Mouse (Mus musculus) G1E (cell line): Measurements from ENCODE around the gene Med4. TPM values are rescaled to one million over a fixed set of nuclear protein-coding genes. Genes with fewer than 3 reads are reported as not detected.

ENCODE experiments used
- ATAC-seq: 2 replicates; pipeline ENCODE4 v1.8.0; 2016; ENCODE audit warnings: mild to moderate bottlenecking; ENCODE audit not compliant: insufficient number of reproducible peaks, poor library complexity, low FRiP score, severe bottlenecking; ENCODE audit errors: extremely low read depth
- DNase-seq: peaks from one replicate; pipeline ENCODE4 v3.0.0; 2012; ENCODE audit warnings: low spot score
- H3K27me3 ChIP-seq: 2 replicates; pipeline ENCODE4 v1.6.1; 2012; ENCODE audit warnings: mild to moderate bottlenecking, low read length, inconsistent platforms; ENCODE audit not compliant: insufficient read depth
- H3K36me3 ChIP-seq: replicated peaks from 2 replicates; pipeline ENCODE3; 2012; ENCODE audit warnings: mild to moderate bottlenecking, inconsistent platforms
- H3K4me1 ChIP-seq: 2 replicates; pipeline ENCODE4 v1.6.1; 2012; ENCODE audit warnings: low read depth, low read length, inconsistent platforms, mixed read lengths; ENCODE audit not compliant: insufficient read depth
- H3K4me3 ChIP-seq: 2 replicates; pipeline ENCODE4 v1.5.1; 2012; ENCODE audit warnings: low read depth, mild to moderate bottlenecking, inconsistent platforms, low read length, moderate library complexity, mixed read lengths
- H3K9me3 ChIP-seq: replicated peaks from 2 replicates; pipeline ENCODE4 v1.6.1; 2012; ENCODE audit warnings: inconsistent platforms
- CTCF ChIP-seq: IDR thresholded peaks from 2 replicates; pipeline ENCODE4 v1.5.1; 2012; ENCODE audit warnings: low read depth, low read length, inconsistent platforms, mixed read lengths
- GATA1 ChIP-seq: IDR thresholded peaks from 2 replicates; pipeline ENCODE4 v1.6.1; 2012; ENCODE audit warnings: borderline replicate concordance, low read length, inconsistent platforms, mixed read lengths
- GATA2 ChIP-seq: IDR thresholded peaks from 2 replicates; pipeline ENCODE4 v1.6.1; 2012; ENCODE audit warnings: low read depth, low read length, inconsistent platforms, borderline replicate concordance
- POLR2AphosphoS5 ChIP-seq: IDR thresholded peaks from 2 replicates; pipeline ENCODE4 v1.6.1; 2012; ENCODE audit warnings: low read depth, low read length, inconsistent platforms; ENCODE audit not compliant: insufficient replicate concordance
- TAL1 ChIP-seq: conservative IDR thresholded peaks from 2 replicates; pipeline ENCODE4 v1.6.1; 2012; ENCODE audit warnings: low read depth, low read length, inconsistent platforms, mixed read lengths
- polyA plus RNA-seq: library from polyadenylated mRNA; stranded (reverse); fragments of >175 nt; gene quantifications from 2 replicates; pipeline ENCODE4 v1.2.3, GENCODE M21; 2012
- total RNA-seq, 2 experiments: library from RNA; stranded (forward) in 1 of 2; stranded (reverse) in 1 of 2; fragments of 200-1000 nt in 1 of 2; fragments of >200 nt in 1 of 2; fragmentation: Nextera tagmentation in 1 of 2; gene quantifications; 2 replicates each; pipeline ENCODE4 v1.2.3; 2014 to 2017

Gene Med4
- total and polyA plus RNA-seq, 3 experiments: 20.9 to 75.0 (median 28.1) TPM

DNA sequence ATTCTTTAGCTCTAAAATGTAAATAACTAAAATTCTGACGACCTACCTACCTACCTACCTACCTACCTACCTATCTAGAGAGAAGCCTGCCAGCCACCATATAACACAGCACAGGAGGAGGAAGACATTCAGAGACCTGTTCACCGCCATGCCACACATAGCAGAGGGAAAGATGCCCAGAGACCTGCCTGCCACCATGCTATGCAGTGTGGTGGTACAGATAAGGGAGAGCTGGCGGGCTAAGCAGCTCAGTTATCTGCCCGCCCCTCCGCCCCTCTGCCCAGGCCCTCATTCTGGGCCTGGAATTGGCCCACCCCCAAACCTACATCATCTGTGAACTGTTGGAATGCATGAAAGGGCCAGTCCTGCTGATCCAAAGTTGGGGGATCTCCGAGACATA, 15.7 kb upstream of the Med4 start:
- no peaks in the 10 kb centered on the region for H3K9me3 ChIP-seq
- peaks cover 4% of the 10 kb centered on the region for H3K4me1 ChIP-seq
- ATAC-seq (no peak), DNase-seq (no peak)
- H3K36me3 ChIP-seq: no peaks in the 10 kb centered on the region
- no peak for TF ChIP-seq POLR2AphosphoS5
- no peak for TF ChIP-seq GATA2
- TF ChIP-seq CTCF: no peak
- no peak for TF ChIP-seq GATA1
- no peak for TF ChIP-seq TAL1
- no peak overlapping the region for H3K4me3 ChIP-seq
- peaks cover 37% of the 10 kb centered on the region for H3K27me3 ChIP-seq

DNA sequence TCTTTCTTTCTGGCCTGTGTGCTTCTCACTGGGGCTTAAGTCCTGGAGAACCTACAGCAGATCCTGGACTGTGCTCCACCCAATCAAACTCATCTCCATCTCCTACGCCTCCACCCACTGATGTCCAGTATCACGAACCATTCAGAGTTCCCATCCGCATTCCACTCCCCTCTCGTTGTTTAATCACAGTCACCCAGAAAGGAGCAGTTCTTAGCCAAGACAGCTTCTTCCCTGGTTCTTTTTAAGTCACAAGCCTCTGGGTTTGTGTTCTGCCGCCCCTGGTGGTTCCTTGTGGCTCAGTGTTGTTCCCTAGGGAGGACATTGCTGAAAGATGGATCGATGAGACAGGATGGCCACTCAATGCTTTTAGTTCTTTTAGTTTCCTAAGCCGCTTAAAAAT, 14.1 kb upstream of the Med4 start:
- DNase-seq: no peak
- ATAC-seq: no peak
- Histone ChIP-seq H3K4me3 (no peak overlapping the region), H3K4me1 (peaks cover 4% of the 10 kb centered on the region), H3K9me3 (no peaks in the 10 kb centered on the region), H3K27me3 (peaks cover 35% of the 10 kb centered on the region), H3K36me3 (no peaks in the 10 kb centered on the region)
- TF ChIP-seq GATA1: no peak
- no peak for TF ChIP-seq TAL1
- no peak for TF ChIP-seq GATA2
- no peak for TF ChIP-seq POLR2AphosphoS5
- TF ChIP-seq CTCF: no peak

DNA sequence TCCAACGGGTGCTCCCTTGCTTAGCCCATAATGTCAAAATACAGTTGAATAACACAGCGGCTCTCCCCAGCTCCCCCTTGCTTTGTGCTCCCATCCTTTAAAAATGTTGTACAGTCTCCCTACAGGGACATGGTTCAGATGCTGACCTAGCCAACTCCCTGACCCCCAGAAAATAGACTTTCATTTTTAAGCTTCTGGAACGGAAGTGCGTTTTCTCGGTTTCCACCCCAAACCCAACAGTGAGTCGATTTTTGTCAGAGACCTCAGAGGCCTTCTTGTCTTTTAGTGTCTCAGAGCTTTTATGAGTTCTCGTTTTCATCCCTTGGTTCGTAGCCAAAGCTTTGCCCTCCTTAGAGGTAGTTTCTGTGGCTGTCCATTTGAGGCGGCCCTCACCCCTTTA, 8.5 kb upstream of the Med4 start:
- Histone ChIP-seq H3K27me3 (peaks cover 47% of the 10 kb centered on the region), H3K36me3 (no peaks in the 10 kb centered on the region), H3K4me3 (no peak overlapping the region), H3K9me3 (no peaks in the 10 kb centered on the region), H3K4me1 (0 out of 2 replicates have a peak, but pooled peaks cover 4% of the 10 kb centered on the region)
- DNase-seq (no peak), ATAC-seq (no peak)
- TF ChIP-seq CTCF (no peak), POLR2AphosphoS5 (no peak), GATA1 (no peak), GATA2 (no peak), TAL1 (no peak)

DNA sequence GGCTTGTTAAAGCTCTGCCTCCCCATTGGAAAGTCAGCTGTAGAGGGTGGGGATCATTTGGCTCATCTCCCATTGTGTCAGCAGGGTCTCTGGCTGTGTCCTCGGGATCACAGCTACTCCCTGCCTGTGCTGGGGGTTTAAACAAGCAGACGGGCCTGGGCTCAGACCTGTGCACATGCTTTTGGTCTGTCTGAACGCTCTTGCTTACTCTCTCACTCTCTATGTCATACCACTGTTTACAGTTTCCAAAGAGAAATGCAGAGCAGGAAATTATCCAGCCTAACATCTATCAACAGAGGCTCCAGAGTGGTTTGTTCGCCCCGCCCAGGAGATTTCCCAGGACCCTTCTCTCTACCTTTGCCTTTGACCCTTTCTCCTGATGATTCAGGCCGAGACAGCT, 8.1 kb upstream of the Med4 start:
- Histone ChIP-seq H3K4me1 (peaks cover 7% of the 10 kb centered on the region), H3K27me3 (peaks cover 45% of the 10 kb centered on the region), H3K9me3 (no peaks in the 10 kb centered on the region), H3K4me3 (no peak overlapping the region), H3K36me3 (no peaks in the 10 kb centered on the region)
- TF ChIP-seq GATA1 (no peak), GATA2 (no peak), POLR2AphosphoS5 (no peak), TAL1 (no peak), CTCF (no peak)
- no peak for DNase-seq
- ATAC-seq: no peak

DNA sequence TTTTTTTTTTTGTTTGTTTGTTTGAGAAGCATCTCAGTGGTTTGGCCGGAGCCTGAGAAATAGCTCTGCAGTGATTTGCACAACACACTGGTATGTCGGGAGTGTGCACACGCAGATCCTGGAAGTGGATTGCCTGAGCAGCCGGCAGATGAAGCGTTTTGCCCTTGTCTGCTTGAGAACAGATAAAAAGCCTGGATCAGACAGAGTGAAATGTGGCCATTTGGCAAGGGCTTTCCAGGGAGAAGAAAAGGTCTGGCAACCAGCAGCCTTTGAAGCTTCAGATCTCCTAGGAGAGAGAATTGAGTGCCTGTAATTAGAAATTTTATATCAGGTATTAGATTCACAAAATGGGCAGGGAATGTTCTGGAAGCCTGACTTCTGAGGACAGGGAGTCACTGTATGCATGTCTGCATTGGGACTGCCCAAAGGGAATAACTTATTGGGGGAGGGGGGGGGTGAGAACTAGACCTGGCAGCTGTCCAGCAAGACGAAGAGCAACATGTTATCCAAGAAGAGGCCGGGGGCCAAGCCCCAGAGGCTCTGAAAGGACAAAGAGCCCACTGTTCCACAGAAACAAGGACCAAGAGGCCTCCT, 7.1 kb upstream of the Med4 start:
- TF ChIP-seq POLR2AphosphoS5 (no peak), CTCF (no peak), TAL1 (no peak), GATA2 (no peak), GATA1 (no peak)
- DNase-seq (no peak), ATAC-seq (no peak)
- Histone ChIP-seq H3K36me3 (no peaks in the 10 kb centered on the region), H3K9me3 (no peaks in the 10 kb centered on the region), H3K4me3 (no peak overlapping the region), H3K27me3 (peaks cover 45% of the 10 kb centered on the region), H3K4me1 (peaks cover 11% of the 10 kb centered on the region)

DNA sequence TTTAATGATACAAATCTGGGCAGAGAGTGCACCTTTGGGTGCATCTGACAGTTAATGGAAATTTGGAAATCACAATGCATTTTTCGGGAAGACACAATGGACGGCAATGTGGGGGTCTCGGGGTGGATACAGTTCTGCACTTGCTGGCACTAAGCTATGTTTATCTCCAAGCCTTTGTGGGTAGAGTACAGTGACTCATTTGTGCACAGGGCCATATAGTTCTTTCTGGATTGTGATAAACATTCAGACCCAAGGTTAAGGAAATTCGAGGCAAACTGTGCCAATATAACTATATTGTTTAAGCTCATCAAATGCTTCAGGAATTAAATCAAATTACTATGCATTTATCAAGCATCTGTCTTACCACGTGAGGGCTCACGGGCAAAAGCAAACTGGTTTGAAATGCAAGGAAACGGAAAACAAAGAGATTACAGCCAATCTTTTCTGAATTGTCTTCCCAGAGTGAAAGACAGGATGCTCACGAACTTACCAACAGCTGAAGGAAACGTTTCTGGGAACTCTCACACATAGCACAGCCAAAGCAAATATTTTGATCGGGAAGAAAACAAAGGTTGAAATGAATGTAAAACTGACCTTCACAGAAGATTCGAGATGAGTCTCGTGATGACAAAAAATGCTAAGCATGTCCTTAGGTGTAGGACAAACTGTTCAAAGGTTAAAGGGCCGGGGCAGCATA, 6.4 kb upstream of the Med4 start:
- TF ChIP-seq TAL1 (no peak), CTCF (no peak), GATA1 (no peak)
- ATAC-seq (no peak), DNase-seq (no peak)
- H3K9me3 ChIP-seq: no peaks in the 10 kb centered on the region
- no peak overlapping the region for H3K4me3 ChIP-seq
- H3K27me3 ChIP-seq: peaks cover 41% of the 10 kb centered on the region
- no peaks in the 10 kb centered on the region for H3K36me3 ChIP-seq
- peaks cover 16% of the 10 kb centered on the region for H3K4me1 ChIP-seq
